Comparison of ENCODE assay signal across 8 mouse cellular contexts in genomic region chr19:7040637-7041130, GRCm38 (mm10). TPM values are rescaled to one million over a fixed set of nuclear protein-coding genes. Genes with fewer than 3 reads are reported as not detected.
A peak's percentile ranks its signal among the peaks of the same experiment; 100 is the strongest.
DNase-seq lines count a peak whose midpoint lies in the region; ATAC-seq and TF ChIP-seq lines count a peak whose summit lies in the region.

No protein-coding gene starts in this region.

- no peaks in the 10 kb centered on the region for H3K27me3 ChIP-seq in heart, embryonic 15.5 days
- peaks cover 18% of the 10 kb centered on the region; the same call in 1 of the 2 replicates for H3K27me3 ChIP-seq in G1E (ENCODE audit: insufficient read depth, low read length)
- H3K27me3 ChIP-seq in forebrain, postnatal 0 days (ENCODE audit: insufficient read depth, low read length), result no peaks in the 10 kb centered on the region

- no peaks in the 10 kb centered on the region for H3K9me3 ChIP-seq in heart, embryonic 15.5 days (replicated peaks)
- no peaks in the 10 kb centered on the region for H3K9me3 ChIP-seq in G1E (replicated peaks)
- no peaks in the 10 kb centered on the region for H3K9me3 ChIP-seq in forebrain, postnatal 0 days (ENCODE audit: low read length)

- TF ChIP-seq CTCF in G1E (IDR thresholded peaks at IDR 0.05; ENCODE audit: low read depth, low read length), result no peak
- no peak for TF ChIP-seq CTCF in forebrain, postnatal 0 days (IDR thresholded peaks at IDR 0.05; ENCODE audit: low read depth)

- intact Hi-C loops in heart, postnatal 36 days (cut with DNase I), result no loop called here

- no peak for ATAC-seq in heart, embryonic 15.5 days (replicated peaks; ENCODE audit: insufficient number of reproducible peaks, insufficient read depth, low FRiP score, low read depth)
- ATAC-seq in G1E (ENCODE audit: extremely low read depth, insufficient number of reproducible peaks, low FRiP score, poor library complexity, severe bottlenecking), result no peak
- no peak for ATAC-seq in forebrain, postnatal 0 days
- 0 out of 2 replicates have a peak, but pooled peaks have one; percentile 2 for ATAC-seq in megakaryocyte progenitor cell, adult 5-6 weeks (replicated peaks; ENCODE audit: poor library complexity)

- H3K36me3 ChIP-seq in heart, embryonic 15.5 days, result no peaks in the 10 kb centered on the region
- peaks cover 26% of the 10 kb centered on the region for H3K36me3 ChIP-seq in G1E (replicated peaks)
- H3K36me3 ChIP-seq in forebrain, postnatal 0 days (ENCODE audit: insufficient read depth), result no peaks in the 10 kb centered on the region

- H3K4me1 ChIP-seq in heart, embryonic 15.5 days (replicated peaks), result peaks cover 42% of the 10 kb centered on the region
- H3K4me1 ChIP-seq in G1E (ENCODE audit: insufficient read depth, low read depth, low read length), result peaks cover 35% of the 10 kb centered on the region
- H3K4me1 ChIP-seq in forebrain, postnatal 0 days (ENCODE audit: insufficient read depth), result peaks cover 8% of the 10 kb centered on the region; the same call in 1 of the 2 replicates

- H3K4me2 ChIP-seq in heart, embryonic 15.5 days, result peak overlapping the region; percentile 87
- H3K4me2 ChIP-seq in forebrain, postnatal 0 days (ENCODE audit: low read depth), result peak overlapping the region; percentile 51

- H3K4me3 ChIP-seq in heart, embryonic 15.5 days, result peak overlapping the region; percentile 60
- H3K4me3 ChIP-seq in G1E (ENCODE audit: low read depth, low read length), result peak overlapping the region; percentile 85
- H3K4me3 ChIP-seq in forebrain, postnatal 0 days (ENCODE audit: low read depth, low read length), result peak overlapping the region; percentile 43

- H3K9ac ChIP-seq in heart, embryonic 15.5 days, result peak overlapping the region; percentile 76
- H3K9ac ChIP-seq in forebrain, postnatal 0 days, result peak overlapping the region; percentile 55

- WGBS in heart, embryonic 15.5 days, result 18% methylated on average over 13 of the region's 13 CpGs
- 25% methylated on average over 13 of the region's 13 CpGs for WGBS in forebrain, postnatal 0 days

- DNase-seq in heart, postnatal 36 days, result no peak
- DNase-seq in G1E (ENCODE audit: low spot score), result no peak
- no peak for DNase-seq in forebrain, postnatal 0 days
- DNase-seq in layer of hippocampus, adult 11-12 months (ENCODE audit: low spot score), result no peak
- no peak for DNase-seq in gastrocnemius, postnatal 4 days (ENCODE audit: low spot score in 2 of 2)
- no peak for DNase-seq in right cerebral cortex, postnatal 25 days

- peak overlapping the region; percentile 96 for H3K27ac ChIP-seq in heart, embryonic 15.5 days
- H3K27ac ChIP-seq in forebrain, postnatal 0 days (ENCODE audit: low read depth, low read length), result peak overlapping the region; percentile 84

RNA-seq across cellular contexts. Expression of gene Stip1, which starts 0.9 kb away (rescaled TPM):
- polyA plus RNA-seq in heart, embryonic 15.5 days (2015; fragmentation: Nextera tagmentation; extraction: Ambion mirVana), result 168 and 203 TPM in 2 replicates
- 100 to 1,000 TPM in 1 of 2 experiments, 10 to 100 TPM in 1; 98.7 to 126 TPM for total RNA-seq in heart, postnatal 36 days (2021)
- total RNA-seq in G1E (2014; fragmentation: Nextera tagmentation), result 301 and 356 TPM in 2 replicates
- total RNA-seq in G1E (2017), result 267 and 279 TPM in 2 replicates
- polyA plus RNA-seq in G1E (2012), result 136 and 224 TPM in 2 replicates
- total RNA-seq in forebrain, postnatal 0 days (2014; rRNA removed), result 124 and 133 TPM in 2 replicates
- polyA plus RNA-seq in forebrain, postnatal 0 days (2015; fragmentation: Nextera tagmentation; extraction: Ambion mirVana), result 146 and 156 TPM in 2 replicates
- 197 and 204 TPM in 2 replicates for total RNA-seq in megakaryocyte progenitor cell, adult 5-6 weeks (2015)
- total RNA-seq in megakaryocyte progenitor cell, adult 5-6 weeks (2017), result 244 and 250 TPM in 2 replicates
- 100 to 1,000 TPM; 122 to 129 TPM for total RNA-seq in gastrocnemius, postnatal 4 days (2021)

RNA-seq across cellular contexts. Expression of gene Macrod1, which starts 15.9 kb away (rescaled TPM):
- polyA plus RNA-seq in heart, embryonic 15.5 days (2015; fragmentation: Nextera tagmentation; extraction: Ambion mirVana), result 49.1 and 57.6 TPM in 2 replicates
- total RNA-seq in heart, postnatal 36 days (2021), result 100 to 1,000 TPM; 272 to 280 TPM
- total RNA-seq in G1E (2014; fragmentation: Nextera tagmentation), result not detected in 2 replicates
- total RNA-seq in G1E (2017), result not detected in 2 replicates
- polyA plus RNA-seq in G1E (2012), result 0.60 and 0.89 TPM in 2 replicates
- 8.1 and 9.4 TPM in 2 replicates for total RNA-seq in forebrain, postnatal 0 days (2014; rRNA removed)
- polyA plus RNA-seq in forebrain, postnatal 0 days (2015; fragmentation: Nextera tagmentation; extraction: Ambion mirVana), result 8.0 and 8.5 TPM in 2 replicates
- total RNA-seq in megakaryocyte progenitor cell, adult 5-6 weeks (2015), result 12.7 and 17.6 TPM in 2 replicates
- total RNA-seq in megakaryocyte progenitor cell, adult 5-6 weeks (2017), result 0.68 and 3.7 TPM in 2 replicates
- total RNA-seq in gastrocnemius, postnatal 4 days (2021), result 100 to 1,000 TPM; 233 to 237 TPM

RNA-seq across cellular contexts. Expression of gene Fermt3, which starts 21.4 kb away (rescaled TPM):
- 6.5 and 18.3 TPM in 2 replicates for polyA plus RNA-seq in heart, embryonic 15.5 days (2015; fragmentation: Nextera tagmentation; extraction: Ambion mirVana)
- 1 to 10 TPM; 4.2 to 5.9 TPM for total RNA-seq in heart, postnatal 36 days (2021)
- total RNA-seq in G1E (2014; fragmentation: Nextera tagmentation) (66.2 and 69.5 TPM in 2 replicates), G1E (2017) (267 and 318 TPM in 2 replicates)
- polyA plus RNA-seq in G1E (2012), result 461 and 527 TPM in 2 replicates
- total RNA-seq in forebrain, postnatal 0 days (2014; rRNA removed), result 4.4 and 6.0 TPM in 2 replicates
- polyA plus RNA-seq in forebrain, postnatal 0 days (2015; fragmentation: Nextera tagmentation; extraction: Ambion mirVana), result 2.6 and 3.6 TPM in 2 replicates
- 63.8 and 78.7 TPM in 2 replicates for total RNA-seq in megakaryocyte progenitor cell, adult 5-6 weeks (2015)
- 216 and 225 TPM in 2 replicates for total RNA-seq in megakaryocyte progenitor cell, adult 5-6 weeks (2017)
- 1 to 10 TPM; 5.3 to 5.4 TPM for total RNA-seq in gastrocnemius, postnatal 4 days (2021)

RNA-seq across cellular contexts. Expression of gene Trpt1, which starts 44.8 kb away (rescaled TPM):
- polyA plus RNA-seq in heart, embryonic 15.5 days (2015; fragmentation: Nextera tagmentation; extraction: Ambion mirVana), result 17.4 and 18.0 TPM in 2 replicates
- 10 to 100 TPM; 23.0 to 25.5 TPM for total RNA-seq in heart, postnatal 36 days (2021)
- 2.6 and 6.1 TPM in 2 replicates for total RNA-seq in G1E (2014; fragmentation: Nextera tagmentation)
- 1.6 and 2.7 TPM in 2 replicates for total RNA-seq in G1E (2017)
- 1.2 TPM in 2 replicates for polyA plus RNA-seq in G1E (2012)
- 16.2 and 16.3 TPM in 2 replicates for total RNA-seq in forebrain, postnatal 0 days (2014; rRNA removed)
- polyA plus RNA-seq in forebrain, postnatal 0 days (2015; fragmentation: Nextera tagmentation; extraction: Ambion mirVana), result 18.2 and 18.7 TPM in 2 replicates
- 1.4 and 2.2 TPM in 2 replicates for total RNA-seq in megakaryocyte progenitor cell, adult 5-6 weeks (2015)
- total RNA-seq in megakaryocyte progenitor cell, adult 5-6 weeks (2017), result 0.08 and 0.81 TPM in 2 replicates
- total RNA-seq in gastrocnemius, postnatal 4 days (2021), result 10 to 100 TPM; 18.4 to 19.5 TPM

RNA-seq across cellular contexts. Expression of gene Nudt22, which starts 44.8 kb away (rescaled TPM):
- polyA plus RNA-seq in heart, embryonic 15.5 days (2015; fragmentation: Nextera tagmentation; extraction: Ambion mirVana), result 29.9 TPM in 2 replicates
- 10 to 100 TPM; 27.0 to 28.9 TPM for total RNA-seq in heart, postnatal 36 days (2021)
- total RNA-seq in G1E (2014; fragmentation: Nextera tagmentation), result 16.6 and 30.0 TPM in 2 replicates
- total RNA-seq in G1E (2017), result 17.8 and 21.0 TPM in 2 replicates
- polyA plus RNA-seq in G1E (2012), result 19.2 and 23.9 TPM in 2 replicates
- total RNA-seq in forebrain, postnatal 0 days (2014; rRNA removed), result 7.9 and 9.5 TPM in 2 replicates
- 14.3 and 15.3 TPM in 2 replicates for polyA plus RNA-seq in forebrain, postnatal 0 days (2015; fragmentation: Nextera tagmentation; extraction: Ambion mirVana)
- 10.6 and 18.9 TPM in 2 replicates for total RNA-seq in megakaryocyte progenitor cell, adult 5-6 weeks (2015)
- 7.7 and 13.3 TPM in 2 replicates for total RNA-seq in megakaryocyte progenitor cell, adult 5-6 weeks (2017)
- 10 to 100 TPM; 17.1 to 23.6 TPM for total RNA-seq in gastrocnemius, postnatal 4 days (2021)

Comparison
In these comparisons a context has a peak if more than half of its experiments do, and no peak if none do; other contexts are left out.
1. RNA of gene Macrod1, which starts 15.9 kb away (total RNA-seq): 272 to 280 TPM in heart, postnatal 36 days and 233 to 237 TPM in gastrocnemius, postnatal 4 days; 0.68 to 17.6 TPM in megakaryocyte progenitor cell, adult 5-6 weeks, 8.1 to 9.4 TPM in forebrain, postnatal 0 days and not detected in G1E; every median in the first group is over 10 times any median in the second.
2. Peak in every context shown above with its lines, with median percentiles within 50 percentile points of each other: H3K4me3 ChIP-seq.